Mouse (Mus musculus) midbrain, embryonic 10.5 days (tissue): Measurements from ENCODE around the gene Nr3c2. TPM values are rescaled to one million over a fixed set of nuclear protein-coding genes. Genes with fewer than 3 reads are reported as not detected.

Source experiments
- DNase-seq: peaks from one replicate; pipeline ENCODE4 v3.0.0-alpha.2; 2017; ENCODE audit warnings: low spot score
- H3K27ac ChIP-seq: fragments of 300-500 bp; sonication (generic); replicated peaks from 2 replicates; pipeline ENCODE4 v1.5.1; 2016; ENCODE audit warnings: mild to moderate bottlenecking
- H3K27me3 ChIP-seq: fragments of 300-500 bp; sonication (generic); 2 replicates; pipeline ENCODE4 v1.6.1; 2016; ENCODE audit warnings: low read depth, mild to moderate bottlenecking; ENCODE audit not compliant: poor library complexity, severe bottlenecking
- H3K36me3 ChIP-seq: fragments of 300-500 bp; sonication (generic); 2 replicates; pipeline ENCODE4 v1.6.1; 2016; ENCODE audit warnings: mild to moderate bottlenecking, moderate library complexity
- H3K4me1 ChIP-seq: fragments of 300-500 bp; sonication (generic); 2 replicates; pipeline ENCODE4 v1.6.1; 2016
- H3K4me3 ChIP-seq: fragments of 300-500 bp; sonication (generic); 2 replicates; pipeline ENCODE4 v1.5.1; 2016; ENCODE audit warnings: mild to moderate bottlenecking, moderate library complexity
- H3K9me3 ChIP-seq: fragments of 300-500 bp; sonication (generic); replicated peaks from 2 replicates; pipeline ENCODE4 v1.6.1; 2016; ENCODE audit warnings: mild to moderate bottlenecking
- WGBS: fragments of 180-500 bp; shearing (Covaris S2); methylation state at CpG from one replicate; pipeline ENCODE4 v1.1.7; 2016; 5-methylcytosine and 5-hydroxymethylcytosine counted together
- polyA plus RNA-seq: library from polyadenylated mRNA; unstranded; fragments of >200 nt; fragmentation: Nextera tagmentation; extraction: Ambion mirVana; gene quantifications from 2 replicates; pipeline ENCODE4 v1.2.1, GENCODE M21; 2016

Nr3c2 gene
- polyA plus RNA-seq, 1 experiment from 2014 or later: 0.26 TPM

- no peak for DNase-seq
- 95% methylated on average over 5 of the region's 5 CpGs for WGBS
- H3K4me3 ChIP-seq: no peak overlapping the region
- no peaks in the 10 kb centered on the region for H3K9me3 ChIP-seq
- H3K36me3 ChIP-seq: peaks cover 22% of the 10 kb centered on the region
- no peaks in the 10 kb centered on the region for H3K27me3 ChIP-seq
- H3K27ac ChIP-seq: no peak overlapping the region
- peaks cover 4% of the 10 kb centered on the region; the same call in 1 of the 2 replicates for H3K4me1 ChIP-seq
Measured at GRCm38 (mm10) chr8:77256450-77257084, 357.3 kb downstream of the Nr3c2 start.

- 95% methylated on average over 12 of the region's 12 CpGs for WGBS
- H3K4me1 ChIP-seq: peaks cover 4% of the 10 kb centered on the region; the same call in 1 of the 2 replicates
- DNase-seq: no peak
- no peaks in the 10 kb centered on the region for H3K27me3 ChIP-seq
- H3K36me3 ChIP-seq: peaks cover 22% of the 10 kb centered on the region
- H3K9me3 ChIP-seq: no peaks in the 10 kb centered on the region
- H3K4me3 ChIP-seq: no peak overlapping the region
- no peak overlapping the region for H3K27ac ChIP-seq
Measured at GRCm38 (mm10) chr8:77257085-77257451, 357.8 kb downstream of the Nr3c2 start.

- Histone ChIP-seq H3K4me1 (no peaks in the 10 kb centered on the region), H3K36me3 (peaks cover 22% of the 10 kb centered on the region), H3K9me3 (no peaks in the 10 kb centered on the region), H3K27ac (no peak overlapping the region), H3K27me3 (no peaks in the 10 kb centered on the region), H3K4me3 (no peak overlapping the region)
- DNase-seq: no peak
- 91% methylated on average over 6 of the region's 6 CpGs for WGBS
Measured at GRCm38 (mm10) chr8:77261215-77261614, 362.0 kb downstream of the Nr3c2 start.

- H3K4me3 ChIP-seq: no peak overlapping the region
- no peak for DNase-seq
- WGBS: 90% methylated on average over 12 of the region's 12 CpGs
- no peaks in the 10 kb centered on the region for H3K9me3 ChIP-seq
- H3K27ac ChIP-seq: no peak overlapping the region
- peaks cover 14% of the 10 kb centered on the region for H3K36me3 ChIP-seq
- no peaks in the 10 kb centered on the region for H3K4me1 ChIP-seq
- no peaks in the 10 kb centered on the region for H3K27me3 ChIP-seq
Measured at GRCm38 (mm10) chr8:77262216-77263009, 363.2 kb downstream of the Nr3c2 start.

GRCm38 (mm10) chr8:77267941-77268405 is 368.7 kb downstream of the Nr3c2 start:
- 49% methylated on average over 1 of the region's 1 CpGs for WGBS
- H3K27ac ChIP-seq: no peak overlapping the region
- H3K9me3 ChIP-seq: peaks cover 19% of the 10 kb centered on the region; the same call in 1 of the 2 replicates
- DNase-seq: no peak
- peaks cover 5% of the 10 kb centered on the region for H3K4me1 ChIP-seq
- no peaks in the 10 kb centered on the region for H3K27me3 ChIP-seq
- H3K4me3 ChIP-seq: no peak overlapping the region
- H3K36me3 ChIP-seq: no peaks in the 10 kb centered on the region

- Histone ChIP-seq H3K4me1 (peaks cover 5% of the 10 kb centered on the region), H3K4me3 (no peak overlapping the region), H3K9me3 (peaks cover 19% of the 10 kb centered on the region; the same call in 1 of the 2 replicates), H3K27ac (no peak overlapping the region), H3K36me3 (no peaks in the 10 kb centered on the region), H3K27me3 (no peaks in the 10 kb centered on the region)
- no peak for DNase-seq
- 89% methylated on average over 6 of the region's 6 CpGs for WGBS
Measured at GRCm38 (mm10) chr8:77272136-77272535, 372.9 kb downstream of the Nr3c2 start.

GRCm38 (mm10) chr8:77275571-77275970 is 376.3 kb downstream of the Nr3c2 start:
- no peak overlapping the region for H3K4me3 ChIP-seq

GRCm38 (mm10) chr8:77276827-77277226 is 377.6 kb downstream of the Nr3c2 start:
- Histone ChIP-seq H3K27ac (no peak overlapping the region), H3K4me3 (no peak overlapping the region), H3K4me1 (no peaks in the 10 kb centered on the region), H3K27me3 (no peaks in the 10 kb centered on the region), H3K36me3 (no peaks in the 10 kb centered on the region), H3K9me3 (no peaks in the 10 kb centered on the region)
- DNase-seq: no peak
- 92% methylated on average over 10 of the region's 10 CpGs for WGBS

More at GRCm38 (mm10) chr8:77275571-77275970, 376.3 kb downstream of the Nr3c2 start:
- Histone ChIP-seq H3K9me3 (0 out of 2 replicates have a peak, but pooled peaks cover 1% of the 10 kb centered on the region), H3K36me3 (no peaks in the 10 kb centered on the region), H3K27ac (no peak overlapping the region), H3K4me1 (no peaks in the 10 kb centered on the region), H3K27me3 (no peaks in the 10 kb centered on the region)
- no peak for DNase-seq
- WGBS: 94% methylated on average over 5 of the region's 5 CpGs

GRCm38 (mm10) chr8:77278246-77278645 is 379.0 kb downstream of the Nr3c2 start:
- DNase-seq: no peak
- Histone ChIP-seq H3K36me3 (no peaks in the 10 kb centered on the region), H3K9me3 (no peaks in the 10 kb centered on the region), H3K27ac (no peak overlapping the region), H3K4me3 (no peak overlapping the region), H3K27me3 (no peaks in the 10 kb centered on the region), H3K4me1 (no peaks in the 10 kb centered on the region)
- WGBS: 91% methylated on average over 4 of the region's 4 CpGs

- no peaks in the 10 kb centered on the region for H3K36me3 ChIP-seq
- H3K4me3 ChIP-seq: no peak overlapping the region
- H3K9me3 ChIP-seq: no peaks in the 10 kb centered on the region
- H3K4me1 ChIP-seq: no peaks in the 10 kb centered on the region
- H3K27me3 ChIP-seq: no peaks in the 10 kb centered on the region
- H3K27ac ChIP-seq: no peak overlapping the region
- 72% methylated on average over 3 of the region's 3 CpGs for WGBS
- DNase-seq: no peak
Measured at GRCm38 (mm10) chr8:77279977-77280376, 380.7 kb downstream of the Nr3c2 start.

- Histone ChIP-seq H3K27ac (no peak overlapping the region), H3K4me1 (no peaks in the 10 kb centered on the region), H3K36me3 (no peaks in the 10 kb centered on the region), H3K27me3 (no peaks in the 10 kb centered on the region), H3K4me3 (no peak overlapping the region), H3K9me3 (no peaks in the 10 kb centered on the region)
- WGBS: 92% methylated on average over 7 of the region's 7 CpGs
- DNase-seq: no peak
Measured at GRCm38 (mm10) chr8:77282605-77283236, 383.5 kb downstream of the Nr3c2 start.

GRCm38 (mm10) chr8:77284473-77284872 is 385.2 kb downstream of the Nr3c2 start:
- Histone ChIP-seq H3K9me3 (no peaks in the 10 kb centered on the region), H3K27ac (no peak overlapping the region)
- 83% methylated on average over 3 of the region's 3 CpGs for WGBS

More at GRCm38 (mm10) chr8:77284473-77284872, 385.2 kb downstream of the Nr3c2 start:
- Histone ChIP-seq H3K4me1 (no peaks in the 10 kb centered on the region), H3K27me3 (no peaks in the 10 kb centered on the region), H3K4me3 (no peak overlapping the region), H3K36me3 (no peaks in the 10 kb centered on the region)
- DNase-seq: no peak
